Mouse (Mus musculus): ENCODE data around the gene Cdkn2aip.

DNA sequence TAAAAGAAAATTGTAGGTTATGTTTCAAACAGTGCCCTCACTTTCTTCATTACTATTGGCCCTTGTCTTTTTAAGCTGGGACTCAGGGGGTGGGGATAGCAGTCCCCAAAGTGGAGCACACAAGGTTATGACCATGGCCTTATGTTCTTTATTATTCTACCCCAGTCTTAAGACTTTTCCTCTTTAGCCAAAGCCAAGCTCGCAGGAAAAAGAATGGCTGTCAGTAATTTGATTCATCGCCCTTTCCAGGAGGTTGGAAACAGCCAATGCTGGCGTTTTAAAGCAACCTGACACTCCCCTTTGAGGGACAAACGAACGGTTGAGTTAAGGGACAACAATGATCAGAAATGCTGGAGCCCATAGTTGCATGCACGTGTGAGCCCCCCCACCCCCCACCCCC lies 32.1 kb upstream of the Cdkn2aip start:
- no peak for TF ChIP-seq POLR2A (IDR thresholded peaks at IDR 0.05; ENCODE audit: insufficient read depth, low read depth, low read length)
- no peak for TF ChIP-seq CTCF (IDR thresholded peaks at IDR 0.05; ENCODE audit: insufficient read depth, low read depth, low read length)

Measured in olfactory bulb, adult 2 months (tissue).